Mouse (Mus musculus) liver, embryonic 13.5 days (tissue): ENCODE results near the gene Nlrp6. TPM values are rescaled to one million over a fixed set of nuclear protein-coding genes. Genes with fewer than 3 reads are reported as not detected.

Experiments used
- ATAC-seq: fragments of 200-750 bp; cut with Nextera tagmentation; 2 replicates; pipeline ENCODE4 v1.8.0; 2017; ENCODE audit warnings: low read depth, mild to moderate bottlenecking, moderate number of reproducible peaks, moderate library complexity
- DNase-seq: peaks from one replicate; pipeline ENCODE4 v3.0.0; 2022
- H3K27ac ChIP-seq: fragments of 300-500 bp; sonication (generic); 2 replicates; pipeline ENCODE4 v1.5.1; 2015; ENCODE audit warnings: moderate library complexity, mild to moderate bottlenecking, inconsistent platforms
- H3K27me3 ChIP-seq: fragments of 300-500 bp; sonication (generic); 2 replicates; pipeline ENCODE4 v1.6.1; 2015; ENCODE audit warnings: mild to moderate bottlenecking, inconsistent platforms
- H3K36me3 ChIP-seq: fragments of 300-500 bp; sonication (generic); 2 replicates; pipeline ENCODE4 v1.6.1; 2015; ENCODE audit warnings: mild to moderate bottlenecking, inconsistent platforms
- H3K4me1 ChIP-seq: fragments of 300-500 bp; sonication (generic); replicated peaks from 2 replicates; pipeline ENCODE4 v1.6.1; 2015; ENCODE audit warnings: inconsistent platforms
- H3K4me2 ChIP-seq: fragments of 300-500 bp; sonication (generic); 2 replicates; pipeline ENCODE4 v1.6.1; 2015; ENCODE audit warnings: inconsistent platforms, mild to moderate bottlenecking, moderate library complexity
- H3K4me3 ChIP-seq: fragments of 300-500 bp; sonication (generic); replicated peaks from 2 replicates; pipeline ENCODE4 v1.5.1; 2015; ENCODE audit warnings: mild to moderate bottlenecking, inconsistent platforms
- H3K9ac ChIP-seq: fragments of 300-500 bp; sonication (generic); 2 replicates; pipeline ENCODE4 v1.6.1; 2015; ENCODE audit warnings: mild to moderate bottlenecking, inconsistent platforms
- H3K9me3 ChIP-seq: fragments of 300-500 bp; sonication (generic); replicated peaks from 2 replicates; pipeline ENCODE4 v1.6.1; 2016; ENCODE audit warnings: inconsistent platforms
- WGBS: fragments of 180-500 bp; shearing (Covaris S2); methylation state at CpG from one replicate; pipeline ENCODE4 v1.1.7; 2015; ENCODE audit not compliant: insufficient replicate concordance; 5-methylcytosine and 5-hydroxymethylcytosine counted together
- polyA plus RNA-seq: library from polyadenylated mRNA; unstranded; fragments of >200 nt; fragmentation: Nextera tagmentation; extraction: Ambion mirVana; gene quantifications from 2 replicates; pipeline ENCODE4 v1.2.1, GENCODE M21; 2015

Gene Nlrp6
- polyA plus RNA-seq, 1 experiment from 2014 or later, result 1.6 TPM

- no peaks in the 10 kb centered on the region for H3K4me1 ChIP-seq
- no peak overlapping the region for H3K9ac ChIP-seq
- H3K4me3 ChIP-seq, result no peak overlapping the region
- peaks cover 58% of the 10 kb centered on the region for H3K36me3 ChIP-seq
- no peak overlapping the region for H3K4me2 ChIP-seq
- DNase-seq (no peak), ATAC-seq (no peak)
- no peaks in the 10 kb centered on the region for H3K27me3 ChIP-seq
- WGBS, result 85% methylated on average over 7 of the region's 7 CpGs
- H3K27ac ChIP-seq, result no peak overlapping the region
- no peaks in the 10 kb centered on the region for H3K9me3 ChIP-seq
Observed at GRCm38 (mm10) chr7:140897863-140898262, 22.8 kb upstream of the Nlrp6 start.

GRCm38 (mm10) chr7:140899121-140899520, 21.6 kb upstream of the Nlrp6 start:
- Histone ChIP-seq H3K4me2 (no peak overlapping the region), H3K4me1 (0 out of 2 replicates have a peak, but pooled peaks cover under 1% of the 10 kb centered on the region), H3K4me3 (no peak overlapping the region), H3K36me3 (peaks cover 46% of the 10 kb centered on the region), H3K27ac (no peak overlapping the region), H3K9me3 (no peaks in the 10 kb centered on the region), H3K9ac (no peak overlapping the region), H3K27me3 (no peaks in the 10 kb centered on the region)
- 71% methylated on average over 3 of the region's 3 CpGs for WGBS
- no peak for DNase-seq
- no peak for ATAC-seq

GRCm38 (mm10) chr7:140900220-140900619, 20.5 kb upstream of the Nlrp6 start, which contains the start of gene Cox8b:
Gene Cox8b (minus strand): TSS chr7:140900446.
- DNase-seq, result no peak
- Histone ChIP-seq H3K9ac (no peak within 1 kb of the TSS), H3K4me3 (no peak within 1 kb of the TSS), H3K9me3 (no peaks in the 10 kb centered on the region), H3K36me3 (peaks cover 37% of the 10 kb centered on the region), H3K27me3 (no peaks in the 10 kb centered on the region), H3K27ac (no peak within 1 kb of the TSS), H3K4me2 (no peak within 1 kb of the TSS), H3K4me1 (0 out of 2 replicates have a peak, but pooled peaks cover 4% of the 10 kb centered on the region)
- no peak for ATAC-seq
- 68% methylated on average over 10 of the region's 10 CpGs for WGBS

GRCm38 (mm10) chr7:140902036-140902875, 18.4 kb upstream of the Nlrp6 start:
- H3K9ac ChIP-seq, result no peak overlapping the region
- peaks cover 20% of the 10 kb centered on the region for H3K36me3 ChIP-seq
- 73% methylated on average over 15 of the region's 15 CpGs for WGBS
- H3K4me2 ChIP-seq, result no peak overlapping the region
- H3K4me3 ChIP-seq, result no peak overlapping the region
- peaks cover 4% of the 10 kb centered on the region; the same call in 1 of the 2 replicates for H3K4me1 ChIP-seq
- H3K9me3 ChIP-seq, result no peaks in the 10 kb centered on the region
- ATAC-seq, result no peak
- no peak overlapping the region for H3K27ac ChIP-seq
- no peak for DNase-seq
- H3K27me3 ChIP-seq, result no peaks in the 10 kb centered on the region

GRCm38 (mm10) chr7:140903212-140903611, 17.5 kb upstream of the Nlrp6 start:
- peaks cover 10% of the 10 kb centered on the region for H3K36me3 ChIP-seq
- no peak overlapping the region for H3K4me3 ChIP-seq
- DNase-seq (peak; percentile 55), ATAC-seq (peak; percentile 37)
- no peak overlapping the region for H3K4me2 ChIP-seq
- H3K27ac ChIP-seq, result no peak overlapping the region
- H3K9ac ChIP-seq, result no peak overlapping the region
- H3K9me3 ChIP-seq, result no peaks in the 10 kb centered on the region
- WGBS, result 28% methylated on average over 13 of the region's 13 CpGs
- H3K4me1 ChIP-seq, result peaks cover 4% of the 10 kb centered on the region
- H3K27me3 ChIP-seq, result no peaks in the 10 kb centered on the region

- Histone ChIP-seq H3K9me3 (no peaks in the 10 kb centered on the region), H3K27ac (peak overlapping the region; percentile 75), H3K27me3 (no peaks in the 10 kb centered on the region), H3K4me3 (no peak overlapping the region; the same call in 1 of the 2 replicates), H3K4me2 (peak overlapping the region; percentile 42), H3K9ac (no peak overlapping the region), H3K4me1 (peaks cover 14% of the 10 kb centered on the region), H3K36me3 (no peaks in the 10 kb centered on the region)
- DNase-seq (no peak), ATAC-seq (peak; percentile 36)
- WGBS, result 26% methylated on average over 2 of the region's 2 CpGs
Observed at GRCm38 (mm10) chr7:140905642-140906081, 15.0 kb upstream of the Nlrp6 start.

- Histone ChIP-seq H3K9me3 (no peaks in the 10 kb centered on the region), H3K4me2 (peak overlapping the region; percentile 42), H3K27ac (peak overlapping the region; percentile 75; the same call in 1 of the 2 replicates), H3K9ac (no peak overlapping the region; the same call in 1 of the 2 replicates), H3K36me3 (no peaks in the 10 kb centered on the region), H3K4me1 (peaks cover 14% of the 10 kb centered on the region), H3K4me3 (0 out of 2 replicates have a peak overlapping the region, but pooled peaks have one; percentile 14), H3K27me3 (no peaks in the 10 kb centered on the region)
- DNase-seq, result no peak
- 70% methylated on average over 13 of the region's 13 CpGs for WGBS
- ATAC-seq, result no peak
Observed at GRCm38 (mm10) chr7:140907131-140907530, 13.6 kb upstream of the Nlrp6 start.

GRCm38 (mm10) chr7:140907697-140908096, 13.0 kb upstream of the Nlrp6 start:
- 69% methylated on average over 7 of the region's 7 CpGs for WGBS
- H3K4me3 ChIP-seq, result no peak overlapping the region
- H3K36me3 ChIP-seq, result no peaks in the 10 kb centered on the region
- H3K4me1 ChIP-seq, result peaks cover 20% of the 10 kb centered on the region
- ATAC-seq, result no peak
- H3K9me3 ChIP-seq, result no peaks in the 10 kb centered on the region
- H3K27ac ChIP-seq, result peak overlapping the region; percentile 71; the same call in 1 of the 2 replicates
- H3K27me3 ChIP-seq, result 0 out of 2 replicates have a peak, but pooled peaks cover 2% of the 10 kb centered on the region
- no peak overlapping the region for H3K9ac ChIP-seq
- no peak overlapping the region for H3K4me2 ChIP-seq
- no peak for DNase-seq

- Histone ChIP-seq H3K4me1 (peaks cover 20% of the 10 kb centered on the region), H3K27me3 (0 out of 2 replicates have a peak, but pooled peaks cover 3% of the 10 kb centered on the region), H3K27ac (peak overlapping the region; percentile 71), H3K36me3 (no peaks in the 10 kb centered on the region), H3K9me3 (no peaks in the 10 kb centered on the region), H3K9ac (no peak overlapping the region), H3K4me3 (no peak overlapping the region), H3K4me2 (peak overlapping the region; percentile 60; the same call in 1 of the 2 replicates)
- DNase-seq (no peak), ATAC-seq (no peak)
- WGBS, result 35% methylated on average over 7 of the region's 7 CpGs
Observed at GRCm38 (mm10) chr7:140908181-140908580, 12.5 kb upstream of the Nlrp6 start.

GRCm38 (mm10) chr7:140908634-140909107, 12.0 kb upstream of the Nlrp6 start:
- 0 out of 2 replicates have a peak, but pooled peaks cover 3% of the 10 kb centered on the region for H3K27me3 ChIP-seq
- H3K36me3 ChIP-seq, result no peaks in the 10 kb centered on the region
- peaks cover 20% of the 10 kb centered on the region for H3K4me1 ChIP-seq
- peak overlapping the region; percentile 71 for H3K27ac ChIP-seq
- H3K9ac ChIP-seq, result peak overlapping the region; percentile 7; the same call in 1 of the 2 replicates
- peak; percentile 48 for DNase-seq
- 2% methylated on average over 19 of the region's 19 CpGs for WGBS
- H3K4me3 ChIP-seq, result peak overlapping the region; percentile 37
- H3K9me3 ChIP-seq, result no peaks in the 10 kb centered on the region
- peak; percentile 52 for ATAC-seq
- peak overlapping the region; percentile 60 for H3K4me2 ChIP-seq

GRCm38 (mm10) chr7:140912293-140912692, 8.4 kb upstream of the Nlrp6 start:
- H3K27ac ChIP-seq, result peak overlapping the region; percentile 66
- H3K9ac ChIP-seq, result no peak overlapping the region
- 42% methylated on average over 3 of the region's 3 CpGs for WGBS
- H3K9me3 ChIP-seq, result no peaks in the 10 kb centered on the region
- ATAC-seq (no peak), DNase-seq (no peak)
- 0 out of 2 replicates have a peak, but pooled peaks cover 3% of the 10 kb centered on the region for H3K27me3 ChIP-seq
- H3K36me3 ChIP-seq, result no peaks in the 10 kb centered on the region
- no peak overlapping the region for H3K4me3 ChIP-seq
- H3K4me2 ChIP-seq, result no peak overlapping the region
- H3K4me1 ChIP-seq, result peaks cover 16% of the 10 kb centered on the region
